ENCODE assay signal across 26 mouse cellular contexts in genomic region chr14:121734217-121734616, GRCm38 (mm10).
DNase-seq lines count a peak whose midpoint lies in the region; ATAC-seq and TF ChIP-seq lines count a peak whose summit lies in the region.
"Had no signal": no experiment of that assay in that cellular context is flagged by ENCODE, and none has a peak within 500 bp of the region (broad histone marks: within the 10 kb centered on the region; RNA-seq: fewer than 3 reads in every experiment).

No protein-coding gene starts in this region.

- no peaks in the 10 kb centered on the region for H3K9me3 ChIP-seq in hindbrain, embryonic 15.5 days
- no peaks in the 10 kb centered on the region for H3K9me3 ChIP-seq in hindbrain, embryonic 10.5 days
- H3K9me3 ChIP-seq in midbrain, postnatal 0 days (ENCODE audit: low read length), result no peaks in the 10 kb centered on the region
- H3K9me3 ChIP-seq in midbrain, embryonic 11.5 days (ENCODE audit: control insufficient read depth, low read length), result no peaks in the 10 kb centered on the region
- H3K9me3 ChIP-seq: embryonic facial prominence, embryonic 12.5 days; embryonic facial prominence, embryonic 15.5 days; forebrain, embryonic 15.5 days; heart, embryonic 15.5 days; hindbrain, embryonic 12.5 days had no signal

- no peak overlapping the region for H3K4me3 ChIP-seq in hindbrain, embryonic 15.5 days
- no peak overlapping the region for H3K4me3 ChIP-seq in hindbrain, embryonic 10.5 days
- H3K4me3 ChIP-seq in midbrain, postnatal 0 days (ENCODE audit: low read depth, low read length), result no peak overlapping the region
- H3K4me3 ChIP-seq in midbrain, embryonic 11.5 days (ENCODE audit: low read depth, low read length), result no peak overlapping the region
- H3K4me3 ChIP-seq: embryonic facial prominence, embryonic 12.5 days; embryonic facial prominence, embryonic 15.5 days; forebrain, embryonic 15.5 days; heart, embryonic 12.5 days; heart, embryonic 15.5 days; hindbrain, embryonic 12.5 days had no signal

- H3K4me1 ChIP-seq in hindbrain, embryonic 15.5 days (replicated peaks), result peaks cover 21% of the 10 kb centered on the region
- H3K4me1 ChIP-seq in hindbrain, embryonic 10.5 days (replicated peaks), result peaks cover 24% of the 10 kb centered on the region
- H3K4me1 ChIP-seq in midbrain, postnatal 0 days (ENCODE audit: insufficient read depth, low read length), result peaks cover 14% of the 10 kb centered on the region; the same call in 1 of the 2 replicates
- H3K4me1 ChIP-seq in midbrain, embryonic 11.5 days (ENCODE audit: control insufficient read depth, insufficient read depth, low read length), result no peaks in the 10 kb centered on the region

- no peaks in the 10 kb centered on the region for H3K27me3 ChIP-seq in hindbrain, embryonic 15.5 days
- H3K27me3 ChIP-seq in hindbrain, embryonic 10.5 days (ENCODE audit: insufficient read depth, poor library complexity, severe bottlenecking), result no peaks in the 10 kb centered on the region
- no peaks in the 10 kb centered on the region for H3K27me3 ChIP-seq in midbrain, postnatal 0 days (ENCODE audit: insufficient read depth, low read length)
- no peaks in the 10 kb centered on the region for H3K27me3 ChIP-seq in midbrain, embryonic 11.5 days (ENCODE audit: control insufficient read depth, insufficient read depth, low read length)
- H3K27me3 ChIP-seq: embryonic facial prominence, embryonic 12.5 days; embryonic facial prominence, embryonic 15.5 days; forebrain, embryonic 15.5 days; hindbrain, embryonic 12.5 days had no signal

- no peak for DNase-seq in hindbrain, embryonic 10.5 days (ENCODE audit: low spot score)
- no peak for DNase-seq in midbrain, postnatal 0 days (ENCODE audit: low spot score)
- DNase-seq in midbrain, embryonic 11.5 days (ENCODE audit: low spot score, missing footprints), result no peak
- peak; percentile 34 for DNase-seq in induced T-regulatory cell, adult 2 months (ENCODE audit: low read depth)
- no peak for DNase-seq in spleen, postnatal 10 days (ENCODE audit: low spot score in 2 of 2)
- DNase-seq: adrenal gland, adult 8-10 months; adrenal gland, postnatal 36 days; cerebellum, adult 11 months; cerebellum, adult 2 months; cerebellum, adult 9-11 months; cerebellum, postnatal 25 days; gastrocnemius, postnatal 25 days; heart, adult 18-20 months; heart, postnatal 10 days; heart, postnatal 36 days had no signal

- 86% methylated on average over 7 of the region's 7 CpGs for WGBS in hindbrain, embryonic 15.5 days
- 88% methylated on average over 7 of the region's 7 CpGs for WGBS in hindbrain, embryonic 10.5 days
- WGBS in midbrain, postnatal 0 days, result 83% methylated on average over 7 of the region's 7 CpGs
- WGBS in midbrain, embryonic 11.5 days, result 94% methylated on average over 7 of the region's 7 CpGs

- ATAC-seq in hindbrain, embryonic 15.5 days (ENCODE audit: low FRiP score, low read depth), result no peak
- no peak for ATAC-seq in midbrain, postnatal 0 days (ENCODE audit: low FRiP score)
- ATAC-seq in midbrain, embryonic 11.5 days (ENCODE audit: low FRiP score), result no peak
- ATAC-seq: activated CD4-positive, CD25-positive, alpha-beta regulatory T cell, adult 4 months; CD4-positive, CD25-positive, alpha-beta regulatory T cell, adult 4 months; forebrain, embryonic 15.5 days; hindbrain, embryonic 16.5 days; intestine, postnatal 0 days had no signal

- no peak overlapping the region for H3K9ac ChIP-seq in hindbrain, embryonic 15.5 days
- no peak overlapping the region for H3K9ac ChIP-seq in midbrain, postnatal 0 days (replicated peaks; ENCODE audit: low read length, poor library complexity, severe bottlenecking)
- H3K9ac ChIP-seq in midbrain, embryonic 11.5 days (ENCODE audit: low read length), result no peak overlapping the region
- H3K9ac ChIP-seq: embryonic facial prominence, embryonic 12.5 days; embryonic facial prominence, embryonic 15.5 days; forebrain, embryonic 15.5 days; heart, embryonic 12.5 days; heart, embryonic 15.5 days; hindbrain, embryonic 12.5 days had no signal

- no peak overlapping the region for H3K27ac ChIP-seq in hindbrain, embryonic 15.5 days (replicated peaks)
- H3K27ac ChIP-seq in hindbrain, embryonic 10.5 days, result no peak overlapping the region
- no peak overlapping the region for H3K27ac ChIP-seq in midbrain, postnatal 0 days (ENCODE audit: low read depth, low read length)
- H3K27ac ChIP-seq in midbrain, embryonic 11.5 days (ENCODE audit: low read depth, low read length), result no peak overlapping the region
- H3K27ac ChIP-seq: embryonic facial prominence, embryonic 12.5 days; embryonic facial prominence, embryonic 15.5 days; forebrain, embryonic 15.5 days; heart, embryonic 15.5 days; hindbrain, embryonic 12.5 days had no signal

- H3K36me3 ChIP-seq in hindbrain, embryonic 15.5 days, result no peaks in the 10 kb centered on the region
- H3K36me3 ChIP-seq in hindbrain, embryonic 10.5 days, result no peaks in the 10 kb centered on the region
- no peaks in the 10 kb centered on the region for H3K36me3 ChIP-seq in midbrain, postnatal 0 days (ENCODE audit: insufficient read depth, low read length)
- H3K36me3 ChIP-seq in midbrain, embryonic 11.5 days (ENCODE audit: control insufficient read depth, insufficient read depth, low read length), result no peaks in the 10 kb centered on the region
- H3K36me3 ChIP-seq: embryonic facial prominence, embryonic 12.5 days; embryonic facial prominence, embryonic 15.5 days; forebrain, embryonic 15.5 days; heart, embryonic 12.5 days; heart, embryonic 15.5 days; hindbrain, embryonic 12.5 days had no signal

- TF ChIP-seq CTCF in midbrain, postnatal 0 days (IDR thresholded peaks at IDR 0.05), result no peak

- H3K4me2 ChIP-seq in hindbrain, embryonic 15.5 days, result 0 out of 2 replicates have a peak overlapping the region, but pooled peaks have one; percentile 14
- 0 out of 2 replicates have a peak overlapping the region, but pooled peaks have one; percentile 18 for H3K4me2 ChIP-seq in midbrain, postnatal 0 days (ENCODE audit: low read depth, low read length, poor library complexity, severe bottlenecking)
- no peak overlapping the region for H3K4me2 ChIP-seq in midbrain, embryonic 11.5 days
- H3K4me2 ChIP-seq: embryonic facial prominence, embryonic 12.5 days; embryonic facial prominence, embryonic 15.5 days; forebrain, embryonic 15.5 days; heart, embryonic 12.5 days; heart, embryonic 15.5 days; hindbrain, embryonic 12.5 days had no signal
